ENCODE assay signal across 9 mouse cellular contexts in genomic region chr2:83940931-83941361, GRCm38 (mm10). TPM values are rescaled to one million over a fixed set of nuclear protein-coding genes. Genes with fewer than 3 reads are reported as not detected.
DNase-seq lines count a peak whose midpoint lies in the region; ATAC-seq and TF ChIP-seq lines count a peak whose summit lies in the region.
"Had no signal": no experiment of that assay in that cellular context is flagged by ENCODE, and none has a peak within 500 bp of the region (broad histone marks: within the 10 kb centered on the region; RNA-seq: fewer than 3 reads in every experiment).

Gene Zswim2 (minus strand): TSS chr2:83941228.

- ATAC-seq in lung, embryonic 14.5 days (ENCODE audit: insufficient read depth) = peak; percentile 92; the same call in 1 of the 2 replicates
- ATAC-seq in midbrain, embryonic 16.5 days = peak; percentile 100

- peak; percentile 76 for DNase-seq in lung, embryonic 14.5 days
- DNase-seq in lung, postnatal 25 days (ENCODE audit: low spot score) = no peak
- DNase-seq in gastrocnemius, postnatal 25 days = peak; percentile 13
- DNase-seq in kidney, adult 2 months = peak; percentile 66
- peak; percentile 75 for DNase-seq in left cerebral cortex, postnatal 4 days
- DNase-seq in spleen, postnatal 36 days (ENCODE audit: low spot score in 2 of 2) = peak; percentile 27 to 39

- H3K9ac ChIP-seq in lung, embryonic 14.5 days = no peak within 1 kb of the TSS
- H3K9ac ChIP-seq in midbrain, embryonic 16.5 days (ENCODE audit: low read depth, low read length) = peak within 1 kb of the TSS; percentile 50

- no peaks in the 10 kb centered on the region for H3K27me3 ChIP-seq in lung, embryonic 14.5 days (ENCODE audit: insufficient read depth, low read length)
- no peaks in the 10 kb centered on the region for H3K27me3 ChIP-seq in kidney, adult 2 months (replicated peaks; ENCODE audit: control insufficient read depth, insufficient read depth, low read length)
- H3K27me3 ChIP-seq in midbrain, embryonic 16.5 days (ENCODE audit: control insufficient read depth, insufficient read depth, low read depth, low read length) = no peaks in the 10 kb centered on the region

- 2% methylated on average over 20 of the region's 20 CpGs for WGBS in lung, embryonic 14.5 days
- WGBS in kidney, adult 2 months = under 1% methylated on average over 20 of the region's 20 CpGs
- under 1% methylated on average over 20 of the region's 20 CpGs for WGBS in midbrain, embryonic 16.5 days

- no peak within 1 kb of the TSS for H3K27ac ChIP-seq in lung, embryonic 14.5 days (ENCODE audit: low read depth)
- H3K27ac ChIP-seq in cortical plate, adult 2 months (ENCODE audit: insufficient read depth, low read length) = no peak within 1 kb of the TSS
- H3K27ac ChIP-seq in kidney, adult 2 months (ENCODE audit: insufficient read depth, low read depth, low read length) = no peak within 1 kb of the TSS
- H3K27ac ChIP-seq in midbrain, embryonic 16.5 days (ENCODE audit: low read length) = peak within 1 kb of the TSS; percentile 61

- TF ChIP-seq POLR2A in cortical plate, adult 2 months (IDR thresholded peaks at IDR 0.05; ENCODE audit: extremely low read depth, insufficient read depth, low read length) = peak; percentile 21; the same call in 1 of the 2 replicates
- TF ChIP-seq POLR2A in kidney, adult 2 months (IDR thresholded peaks at IDR 0.05; ENCODE audit: low read depth, low read length) = no peak

- intact Hi-C loops in left cerebral cortex, postnatal 4 days (cut with DNase I) = no loop called here

- no peaks in the 10 kb centered on the region for H3K4me1 ChIP-seq in lung, embryonic 14.5 days (ENCODE audit: insufficient read depth)
- no peaks in the 10 kb centered on the region for H3K4me1 ChIP-seq in cortical plate, adult 2 months (ENCODE audit: control insufficient read depth, insufficient read depth, low read length)
- H3K4me1 ChIP-seq in kidney, adult 2 months (ENCODE audit: control insufficient read depth, insufficient read depth, low read length) = no peaks in the 10 kb centered on the region
- peaks cover 6% of the 10 kb centered on the region; the same call in 1 of the 2 replicates for H3K4me1 ChIP-seq in midbrain, embryonic 16.5 days (ENCODE audit: control insufficient read depth, insufficient read depth, low read length)

- H3K36me3 ChIP-seq in lung, embryonic 14.5 days (ENCODE audit: insufficient read depth) = no peaks in the 10 kb centered on the region
- H3K36me3 ChIP-seq in kidney, adult 2 months (ENCODE audit: control insufficient read depth, insufficient read depth, low read length) = no peaks in the 10 kb centered on the region
- no peaks in the 10 kb centered on the region for H3K36me3 ChIP-seq in midbrain, embryonic 16.5 days (ENCODE audit: control insufficient read depth, insufficient read depth, low read length)

- no peak for TF ChIP-seq CTCF in lung, embryonic 14.5 days (IDR thresholded peaks at IDR 0.05; ENCODE audit: low read depth)
- no peak for TF ChIP-seq CTCF in cortical plate, adult 2 months (IDR thresholded peaks at IDR 0.05; ENCODE audit: extremely low read depth, insufficient read depth, low read length)
- TF ChIP-seq CTCF in kidney, adult 2 months (conservative IDR thresholded peaks at IDR 0.05; ENCODE audit: insufficient read depth, insufficient read length, low read depth, low read length) = no peak

- no peaks in the 10 kb centered on the region for H3K9me3 ChIP-seq in lung, embryonic 14.5 days (ENCODE audit: low read depth, low read length)
- H3K9me3 ChIP-seq in midbrain, embryonic 16.5 days (replicated peaks; ENCODE audit: control insufficient read depth, low read length, poor library complexity, severe bottlenecking) = no peaks in the 10 kb centered on the region

- H3K4me2 ChIP-seq in lung, embryonic 14.5 days = peak within 1 kb of the TSS; percentile 54
- peak within 1 kb of the TSS; percentile 72 for H3K4me2 ChIP-seq in midbrain, embryonic 16.5 days (ENCODE audit: low read length)

- H3K4me3 ChIP-seq in lung, embryonic 14.5 days (ENCODE audit: low read depth, low read length) = peak within 1 kb of the TSS; percentile 12; the same call in 1 of the 2 replicates
- peak within 1 kb of the TSS; percentile 13; the same call in 1 of the 2 replicates for H3K4me3 ChIP-seq in cortical plate, adult 2 months (ENCODE audit: insufficient read depth, low read length)
- no peak within 1 kb of the TSS for H3K4me3 ChIP-seq in kidney, adult 2 months (ENCODE audit: insufficient read depth, low read depth, low read length)
- peak within 1 kb of the TSS; percentile 42 for H3K4me3 ChIP-seq in midbrain, embryonic 16.5 days (ENCODE audit: low read depth, low read length)

RNA-seq across cellular contexts. Expression of gene Zswim2, which starts in this region (rescaled TPM):
- polyA plus RNA-seq in lung, embryonic 14.5 days (2014; fragmentation: Nextera tagmentation; extraction: Ambion mirVana) = not detected in 2 replicates
- polyA plus RNA-seq in cortical plate, adult 2 months (2012; rRNA removed) = not detected in 2 replicates
- not detected for total RNA-seq in gastrocnemius, postnatal 25 days (2021)
- not detected in 2 replicates for polyA plus RNA-seq in kidney, adult 2 months (2012; rRNA removed)
- total RNA-seq in left cerebral cortex, postnatal 4 days (2021) = under 1 TPM in 1 of 2 experiments, not detected in 1; 0.28 TPM
- polyA plus RNA-seq in midbrain, embryonic 16.5 days (2015; fragmentation: Nextera tagmentation; extraction: Ambion mirVana) = not detected in 2 replicates
- total RNA-seq: MEL had no signal

Comparison
In these comparisons a context has a peak if more than half of its experiments do, and no peak if none do; other contexts are left out.
1. Peak in DNase-seq, ATAC-seq, H3K4me3 ChIP-seq and H3K4me2 ChIP-seq in lung, embryonic 14.5 days; RNA of the gene not detected or under 1 TPM.
2. Peak in DNase-seq in gastrocnemius, postnatal 25 days; RNA of the gene not detected or under 1 TPM.
3. Peak in DNase-seq in kidney, adult 2 months; RNA of the gene not detected or under 1 TPM.
4. Peak in DNase-seq in left cerebral cortex, postnatal 4 days; RNA of the gene not detected or under 1 TPM.
5. Peak in ATAC-seq, H3K4me3 ChIP-seq, H3K27ac ChIP-seq, H3K9ac ChIP-seq and H3K4me2 ChIP-seq in midbrain, embryonic 16.5 days; RNA of the gene not detected or under 1 TPM.